Mouse (Mus musculus) spleen, adult 2 months (tissue): Measurements from ENCODE around the gene Dnmt1.

ENCODE experiments used
- CTCF ChIP-seq: fragments of 200-500 bp; IDR thresholded peaks from 2 replicates; pipeline ENCODE4 v1.5.1; 2011; ENCODE audit warnings: mild to moderate bottlenecking, inconsistent platforms; ENCODE audit not compliant: insufficient read depth, insufficient read length, insufficient replicate concordance; ENCODE audit errors: extremely low read depth
- POLR2A ChIP-seq: fragments of 200-500 bp; IDR thresholded peaks from 2 replicates; pipeline ENCODE4 v1.6.1; 2011; ENCODE audit warnings: low read depth, low read length, inconsistent platforms

- no peak for TF ChIP-seq CTCF
- no peak for TF ChIP-seq POLR2A
Observed at GRCm38 (mm10) chr9:20902174-20902491, 57.6 kb downstream of the Dnmt1 start.
